Mouse (Mus musculus) erythroblast, adult 5-6 weeks (primary cell): ENCODE data around the gene 1700029F12Rik. TPM values are rescaled to one million over a fixed set of nuclear protein-coding genes. Genes with fewer than 3 reads are reported as not detected.
A peak's percentile ranks its signal among the peaks of the same experiment; 100 is the strongest.

Experiments
- ATAC-seq: replicated peaks from 2 replicates; pipeline ENCODE4 v1.8.0; 2016; ENCODE audit warnings: moderate number of reproducible peaks, mild to moderate bottlenecking, moderate TSS enrichment, inconsistent platforms; ENCODE audit not compliant: poor library complexity, low FRiP score, severe bottlenecking
- total RNA-seq, 2 experiments: library from RNA; stranded (forward) in 1 of 2; stranded (reverse) in 1 of 2; fragments of 150-400 nt in 1 of 2; fragments of 200-764, 138-1000 nt in 1 of 2; gene quantifications; 2 replicates each; pipeline versions ENCODE4 v1.2.3 to v1.2.4; 2015 to 2017; ENCODE audit warnings: low replicate concordance in 2 of 2

1700029F12Rik gene
- total RNA-seq, 2 experiments from 2014 or later, result not detected

- ATAC-seq, result no peak; the same call in 1 of the 2 replicates
Measured at GRCm38 (mm10) chr13:97052667-97053066, 18.5 kb upstream of the 1700029F12Rik start.

- ATAC-seq, result no peak
Measured at GRCm38 (mm10) chr13:97051158-97051557, 17.0 kb upstream of the 1700029F12Rik start.

DNA sequence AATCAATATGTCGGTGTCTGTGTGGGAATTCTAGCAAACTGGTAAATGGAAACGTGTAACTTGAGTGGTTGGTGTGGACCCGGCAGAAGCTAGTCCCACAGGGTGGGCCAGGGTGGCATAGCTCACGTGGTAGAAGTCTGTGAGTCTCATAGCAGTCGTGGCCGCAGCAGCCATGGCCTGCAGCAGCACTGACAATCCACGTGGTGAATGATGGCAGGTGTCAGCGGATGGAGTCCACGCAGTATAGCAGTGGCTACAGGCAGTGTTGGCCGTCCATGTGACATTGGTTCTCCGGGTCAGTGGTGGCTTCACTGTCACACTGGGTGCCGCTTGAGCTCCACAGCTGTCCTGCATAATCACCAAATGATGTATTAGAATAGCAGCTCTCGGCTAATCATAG, 4.1 kb downstream of the 1700029F12Rik start:
- no peak for ATAC-seq

DNA sequence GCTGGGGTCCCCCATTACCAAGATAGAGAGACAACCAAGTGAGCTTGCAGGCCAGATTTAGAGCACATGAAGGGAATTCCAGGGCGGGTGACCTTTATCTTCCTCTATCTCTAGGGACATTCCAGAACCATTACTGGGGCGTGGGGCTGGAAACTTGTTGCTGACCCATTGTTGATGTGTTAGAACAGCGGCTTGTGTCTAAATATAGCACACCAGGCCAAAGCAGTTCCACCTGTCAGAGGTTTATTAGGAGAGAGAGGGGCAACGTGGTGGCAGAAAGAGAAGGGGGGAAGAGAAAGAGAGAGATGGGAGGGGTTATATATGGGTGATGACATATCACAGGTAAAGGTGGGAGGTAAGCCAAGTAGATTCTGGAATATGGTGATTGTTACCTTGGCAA, 12.3 kb downstream of the 1700029F12Rik start:
- no peak for ATAC-seq

DNA sequence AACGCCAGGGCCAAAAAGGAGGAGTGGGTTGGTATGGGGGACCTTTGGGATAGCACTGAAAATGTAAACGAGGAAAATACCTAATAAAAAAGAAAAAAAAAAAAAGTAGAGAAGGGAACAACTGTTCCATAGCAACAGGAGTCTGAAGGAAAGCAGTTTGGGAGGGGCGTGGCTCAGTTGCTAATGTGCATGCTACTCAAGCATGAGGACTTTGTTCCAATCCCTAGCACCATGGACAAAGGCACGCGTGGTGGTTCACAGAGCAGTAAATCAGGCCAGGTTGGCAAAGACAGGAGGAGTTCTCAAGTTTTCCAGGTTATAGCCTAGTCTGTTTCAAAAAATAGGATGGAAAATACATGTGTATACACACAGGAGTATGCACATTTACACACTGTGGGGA, 14.0 kb downstream of the 1700029F12Rik start:
- ATAC-seq, result no peak

DNA sequence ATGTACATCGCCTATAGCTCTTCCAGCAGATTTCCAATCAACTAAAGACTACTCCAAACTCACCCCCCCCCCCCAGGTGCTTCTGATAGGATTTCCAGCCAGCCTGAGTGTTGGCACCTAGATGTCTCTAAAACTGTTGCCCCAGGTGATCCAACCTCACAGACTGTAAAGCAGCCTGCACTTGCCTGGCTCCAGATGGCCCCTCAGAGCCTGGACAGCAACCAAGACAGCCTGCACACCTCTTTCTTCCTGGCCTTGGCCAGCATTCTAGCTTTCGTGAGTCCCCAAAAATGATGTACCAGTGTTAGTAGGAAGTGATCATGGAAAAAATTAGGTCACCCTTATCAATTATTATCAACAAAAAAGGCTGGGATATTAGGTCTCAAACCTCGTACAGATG, 16.5 kb downstream of the 1700029F12Rik start:
- no peak for ATAC-seq

- no peak for ATAC-seq
Measured at GRCm38 (mm10) chr13:97014366-97014765, 19.8 kb downstream of the 1700029F12Rik start.

DNA sequence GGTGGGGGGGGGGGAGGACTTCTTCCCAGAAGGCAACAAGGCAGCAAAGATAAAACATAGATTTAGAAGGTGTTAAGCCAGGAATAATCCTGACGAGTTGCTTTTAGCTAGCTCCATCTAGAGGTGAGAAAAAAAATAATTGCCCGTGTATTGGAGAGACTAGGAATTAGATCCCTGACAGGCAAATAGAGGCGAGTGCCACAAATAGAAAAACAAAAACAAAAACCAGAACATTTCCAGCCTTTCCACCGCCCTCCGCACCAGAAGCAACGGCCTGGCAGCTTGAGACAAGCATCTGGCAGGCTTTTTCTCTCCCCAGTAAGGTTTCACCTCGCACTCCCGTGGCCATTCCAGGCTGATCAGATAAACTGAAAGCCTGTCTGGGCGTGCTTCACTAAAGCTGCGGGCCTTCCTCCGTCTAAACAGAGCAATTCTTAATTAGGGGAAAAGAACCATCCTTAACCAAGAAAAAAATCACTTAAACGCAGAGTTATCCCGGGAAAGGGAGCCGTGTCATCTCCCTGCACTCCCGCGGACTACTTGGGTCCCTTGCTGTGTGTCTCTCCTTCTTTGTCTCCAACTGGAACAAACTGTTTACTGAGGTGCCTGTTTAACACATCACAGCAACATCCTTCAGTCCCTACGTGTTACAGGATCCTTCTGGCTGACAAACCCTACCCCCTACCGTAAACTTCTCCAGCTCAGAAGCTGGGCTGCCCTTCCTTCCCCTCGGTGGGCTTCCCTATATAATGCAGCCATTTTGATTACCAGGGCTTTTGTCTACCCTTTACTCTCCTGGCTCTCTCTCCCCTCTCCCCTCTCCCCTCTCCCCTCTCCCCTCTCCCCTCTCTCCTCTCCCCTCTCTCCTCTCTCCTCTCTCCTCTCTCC, 25.7 kb downstream of the 1700029F12Rik start:
- ATAC-seq, result peak; percentile 74

- peak; percentile 78 for ATAC-seq
Measured at GRCm38 (mm10) chr13:97007501-97008265, 26.5 kb downstream of the 1700029F12Rik start.

DNA sequence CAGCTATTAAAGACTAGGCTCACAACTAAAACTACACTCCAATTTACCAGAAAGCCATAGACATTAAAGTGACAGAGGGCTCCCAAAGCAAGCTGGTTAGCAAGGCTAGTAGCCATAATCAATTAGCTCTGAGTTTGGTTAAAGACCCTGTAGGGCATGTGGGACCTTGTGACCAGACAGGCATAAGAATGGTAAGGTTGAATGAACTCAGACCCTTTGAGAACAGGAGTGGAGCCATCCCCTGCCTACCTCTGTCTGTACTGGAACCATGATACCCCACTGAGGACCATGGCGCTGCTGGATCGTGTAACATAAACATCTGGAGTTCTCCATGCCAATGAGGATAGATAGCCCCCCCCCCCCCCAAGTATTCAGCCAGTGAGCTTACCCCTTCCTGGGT, 27.4 kb downstream of the 1700029F12Rik start:
- no peak for ATAC-seq

DNA sequence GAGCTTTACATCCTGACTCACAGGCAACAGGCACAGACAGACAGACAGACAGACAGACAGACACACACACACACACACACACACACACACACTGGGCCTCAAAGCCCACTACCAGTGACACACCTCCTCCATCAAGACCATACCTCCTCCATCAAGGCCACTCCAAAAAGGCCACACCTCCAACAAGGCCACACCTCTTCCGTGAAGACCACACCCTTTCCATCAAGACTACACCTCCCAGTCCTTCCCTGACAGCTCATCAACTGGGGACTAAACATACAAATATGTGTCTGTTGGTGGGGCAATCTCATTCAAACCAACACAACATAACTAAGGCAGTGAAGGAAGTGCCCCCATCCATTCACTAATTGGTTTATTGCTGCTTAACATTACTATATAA, 37.1 kb downstream of the 1700029F12Rik start:
- 0 out of 2 replicates have a peak, but pooled peaks have one; percentile 52 for ATAC-seq

DNA sequence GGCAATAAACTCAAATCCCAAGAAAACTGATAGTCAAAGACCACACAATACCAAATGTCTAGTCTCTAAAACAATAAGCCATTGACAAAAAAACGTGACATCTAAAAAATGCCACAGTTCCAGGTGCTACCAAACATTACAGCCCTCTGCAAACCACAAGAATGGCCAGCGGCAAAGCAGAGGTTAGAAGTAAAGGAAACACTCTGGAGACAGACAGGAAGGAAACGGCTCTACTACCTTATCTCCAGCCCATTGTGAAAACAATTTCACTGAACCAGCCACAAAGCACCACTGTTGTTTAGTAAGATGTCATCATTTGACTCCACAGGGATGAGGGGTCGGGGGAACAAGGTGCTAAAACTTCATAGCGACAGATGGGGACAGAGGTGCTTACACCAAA, 38.9 kb downstream of the 1700029F12Rik start:
- no peak for ATAC-seq

GRCm38 (mm10) chr13:96993291-96993989, 40.7 kb downstream of the 1700029F12Rik start:
- ATAC-seq, result no peak

DNA sequence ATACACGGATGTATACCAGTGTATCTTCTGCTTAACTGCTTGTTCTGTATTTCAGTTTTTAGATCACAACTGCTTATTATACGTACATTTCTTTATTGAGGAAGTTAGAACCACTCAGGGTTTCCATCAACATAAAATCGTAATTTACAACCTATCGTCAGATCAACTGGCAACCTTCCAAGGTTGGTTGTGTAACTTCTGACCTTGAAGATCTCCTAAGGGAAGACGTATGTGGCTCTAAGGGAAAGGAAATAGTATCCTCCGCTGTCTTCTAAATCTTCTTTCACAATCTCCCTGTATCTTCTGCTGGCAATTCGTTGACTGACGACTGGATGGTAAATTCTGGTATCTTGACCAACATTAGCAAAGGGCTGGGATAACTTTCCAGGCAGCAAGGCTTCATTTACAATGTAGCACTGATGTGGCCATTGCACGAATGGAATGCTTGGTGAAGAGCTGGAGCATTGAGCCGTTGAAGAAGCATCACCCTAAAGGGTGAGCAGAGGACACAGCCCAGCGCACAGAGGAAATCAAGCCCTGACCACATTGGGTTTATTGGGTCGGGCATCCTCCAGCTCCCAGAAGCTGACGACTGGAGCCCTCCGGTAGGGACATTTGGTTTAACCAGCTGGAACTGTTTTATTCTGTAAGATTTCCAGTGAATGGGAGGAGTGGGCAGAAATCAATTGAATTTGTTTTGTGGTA, 43.4 kb downstream of the 1700029F12Rik start:
- ATAC-seq, result no peak

DNA sequence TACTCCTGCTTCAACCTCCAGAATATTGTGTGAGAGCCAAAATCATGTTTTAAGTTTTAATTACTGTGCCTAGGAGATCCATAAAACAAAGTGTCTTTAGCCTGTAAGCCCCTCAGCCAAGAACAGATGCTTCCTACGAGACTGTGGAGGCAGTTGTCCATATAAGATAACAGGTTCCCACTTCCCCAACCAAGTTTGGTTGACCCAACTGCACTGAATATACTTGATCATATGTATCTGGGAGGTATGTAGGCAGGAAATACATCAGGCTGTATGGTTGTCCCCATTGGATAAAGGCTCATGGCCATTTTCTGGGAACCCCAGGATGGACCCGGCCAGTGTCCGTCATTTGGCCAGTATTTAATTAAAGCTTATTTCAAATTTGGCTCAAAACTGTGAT, 44.1 kb downstream of the 1700029F12Rik start:
- no peak for ATAC-seq

- ATAC-seq, result no peak
Measured at GRCm38 (mm10) chr13:96989129-96989528, 45.0 kb downstream of the 1700029F12Rik start.

DNA sequence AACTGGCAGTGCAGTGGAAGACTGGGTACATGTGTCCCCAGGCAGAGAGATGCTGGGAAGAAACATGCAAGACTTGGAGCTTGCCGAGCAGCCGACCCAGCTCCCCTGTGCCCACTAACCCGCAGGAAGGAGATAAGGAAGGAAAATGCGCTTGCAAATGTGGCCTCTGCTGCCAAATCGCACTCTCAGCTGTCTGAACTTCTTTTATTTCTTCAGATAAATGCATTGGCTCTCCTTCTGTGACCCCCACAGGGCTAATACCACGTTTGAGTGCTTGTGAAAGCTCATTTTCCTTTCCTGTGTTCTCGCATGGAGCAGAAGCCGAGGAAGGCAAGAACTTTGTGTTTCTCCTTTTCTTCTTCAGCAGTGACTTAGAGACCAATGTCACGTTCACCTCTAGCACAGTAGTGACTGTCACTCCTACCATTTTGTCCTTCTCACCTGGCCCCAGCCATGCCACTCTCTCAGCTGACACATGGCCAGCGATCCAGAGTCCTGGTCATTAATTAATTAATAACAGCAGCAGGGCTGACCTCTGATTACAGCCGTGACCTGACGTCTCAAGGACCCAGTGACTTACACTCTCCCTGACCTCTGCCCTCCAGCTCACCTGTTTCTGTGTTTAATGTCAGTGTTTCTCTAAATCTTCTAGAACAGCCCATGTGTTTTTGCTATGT, 48.4 kb downstream of the 1700029F12Rik start:
- no peak for ATAC-seq

DNA sequence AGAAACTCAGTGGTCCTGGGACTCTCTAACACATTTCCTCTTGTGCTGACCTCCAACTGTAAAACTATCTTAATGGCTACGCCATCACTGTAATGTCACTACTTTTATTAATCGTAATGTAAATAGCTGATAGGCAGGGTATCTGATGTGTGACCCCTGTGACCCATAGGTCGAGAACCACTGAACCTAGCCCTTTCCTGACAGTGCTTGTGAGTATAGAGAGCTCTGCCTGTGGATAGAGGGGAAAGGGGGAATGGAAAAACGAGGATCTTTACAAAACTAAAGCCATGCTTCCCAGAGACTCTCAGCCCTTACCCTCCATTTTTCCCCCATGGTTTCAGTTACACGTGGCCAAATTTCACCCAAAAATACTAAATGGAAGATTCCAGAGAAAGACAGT, 49.5 kb downstream of the 1700029F12Rik start:
- ATAC-seq, result no peak
